Mouse (Mus musculus) lung, embryonic 14.5 days (tissue): ENCODE measurements around the gene Cfap161. TPM values are rescaled to one million over a fixed set of nuclear protein-coding genes. Genes with fewer than 3 reads are reported as not detected.

Experiments used
- ATAC-seq: fragments of 200-750 bp; cut with Nextera tagmentation; 2 replicates; pipeline ENCODE4 v1.8.0; 2017; ENCODE audit warnings: mild to moderate bottlenecking, moderate TSS enrichment, moderate library complexity; ENCODE audit not compliant: insufficient read depth
- DNase-seq: peaks from one replicate; pipeline ENCODE4 v3.0.0-alpha.2; 2015
- H3K27ac ChIP-seq: fragments of 300-500 bp; sonication (generic); 2 replicates; pipeline ENCODE4 v1.5.1; 2014; ENCODE audit warnings: low read depth, mild to moderate bottlenecking, moderate library complexity
- H3K27me3 ChIP-seq: fragments of 300-500 bp; sonication (generic); 2 replicates; pipeline ENCODE4 v1.6.1; 2014; ENCODE audit warnings: low read length, control low read depth; ENCODE audit not compliant: insufficient read depth
- H3K36me3 ChIP-seq: fragments of 300-500 bp; sonication (generic); 2 replicates; pipeline ENCODE4 v1.6.1; 2014; ENCODE audit warnings: control low read depth; ENCODE audit not compliant: insufficient read depth
- H3K4me1 ChIP-seq: fragments of 300-500 bp; sonication (generic); 2 replicates; pipeline ENCODE4 v1.6.1; 2014; ENCODE audit warnings: antibody characterized with exemption, control low read depth; ENCODE audit not compliant: insufficient read depth
- H3K4me2 ChIP-seq: fragments of 300-500 bp; sonication (generic); 2 replicates; pipeline ENCODE4 v1.6.1; 2014; ENCODE audit warnings: mild to moderate bottlenecking
- H3K4me3 ChIP-seq: fragments of 300-500 bp; sonication (generic); 2 replicates; pipeline ENCODE4 v1.5.1; 2014; ENCODE audit warnings: low read depth, low read length
- H3K9ac ChIP-seq: fragments of 300-500 bp; sonication (generic); 2 replicates; pipeline ENCODE4 v1.6.1; 2014
- H3K9me3 ChIP-seq: fragments of 300-500 bp; sonication (generic); 2 replicates; pipeline ENCODE4 v1.6.1; 2016; ENCODE audit warnings: low read depth, low read length, control low read depth
- CTCF ChIP-seq: IDR thresholded peaks from 2 replicates; pipeline ENCODE4 v1.5.1; 2016; ENCODE audit warnings: antibody characterized with exemption, low read depth
- WGBS: fragments of 180-500 bp; shearing (Covaris S2); extraction: QIAGEN DNeasy Blood & Tissue Kit; methylation state at CpG from one replicate; pipeline ENCODE4 v1.1.7; 2014; 5-methylcytosine and 5-hydroxymethylcytosine counted together
- polyA plus RNA-seq: library from polyadenylated mRNA; unstranded; fragments of >200 nt; fragmentation: Nextera tagmentation; extraction: Ambion mirVana; gene quantifications from 2 replicates; pipeline ENCODE4 v1.2.1, GENCODE M21; 2014

Cfap161 gene
- 0.13 and 0.22 TPM in 2 replicates for polyA plus RNA-seq

GRCm38 (mm10) chr7:83794705-83795104 lies at the start of gene Cfap161:
TSS of gene Cfap161 (minus strand) at chr7:83794880.
- peak; percentile 97 for ATAC-seq
- TF ChIP-seq CTCF, result no peak
- peak; percentile 97 for DNase-seq
- Histone ChIP-seq H3K4me2 (peak within 1 kb of the TSS; percentile 24), H3K36me3 (no peaks in the 10 kb centered on the region), H3K4me1 (peaks cover 2% of the 10 kb centered on the region; the same call in 1 of the 2 replicates), H3K4me3 (no peak within 1 kb of the TSS), H3K9me3 (no peaks in the 10 kb centered on the region), H3K9ac (no peak within 1 kb of the TSS), H3K27ac (no peak within 1 kb of the TSS), H3K27me3 (no peaks in the 10 kb centered on the region)
- WGBS, result 7% methylated on average over 14 of the region's 14 CpGs

- WGBS, result 42% methylated on average over 6 of the region's 6 CpGs
- Histone ChIP-seq H3K9me3 (no peaks in the 10 kb centered on the region), H3K36me3 (no peaks in the 10 kb centered on the region), H3K4me1 (peaks cover 7% of the 10 kb centered on the region; the same call in 1 of the 2 replicates), H3K4me3 (no peak overlapping the region), H3K9ac (no peak overlapping the region), H3K27ac (no peak overlapping the region; the same call in 1 of the 2 replicates), H3K4me2 (no peak overlapping the region), H3K27me3 (no peaks in the 10 kb centered on the region)
- DNase-seq (peak; percentile 43), ATAC-seq (no peak)
- no peak for TF ChIP-seq CTCF
These were observed 48.0 kb upstream of the Cfap161 start for GRCm38 (mm10) chr7:83842486-83843259.

GRCm38 (mm10) chr7:83840076-83840475 lies 45.4 kb upstream of the Cfap161 start:
- WGBS, result 86% methylated on average over 2 of the region's 2 CpGs
- Histone ChIP-seq H3K27me3 (no peaks in the 10 kb centered on the region), H3K36me3 (no peaks in the 10 kb centered on the region), H3K9ac (no peak overlapping the region), H3K9me3 (no peaks in the 10 kb centered on the region), H3K4me1 (0 out of 2 replicates have a peak, but pooled peaks cover 4% of the 10 kb centered on the region), H3K4me2 (no peak overlapping the region), H3K27ac (no peak overlapping the region), H3K4me3 (no peak overlapping the region)
- DNase-seq (no peak), ATAC-seq (no peak)
- no peak for TF ChIP-seq CTCF

GRCm38 (mm10) chr7:83838525-83839224 lies 44.0 kb upstream of the Cfap161 start:
- H3K4me3 ChIP-seq, result no peak overlapping the region
- no peaks in the 10 kb centered on the region for H3K9me3 ChIP-seq
- H3K36me3 ChIP-seq, result no peaks in the 10 kb centered on the region
- H3K27me3 ChIP-seq, result no peaks in the 10 kb centered on the region
- H3K27ac ChIP-seq, result no peak overlapping the region
- peaks cover 7% of the 10 kb centered on the region; the same call in 1 of the 2 replicates for H3K4me1 ChIP-seq
- TF ChIP-seq CTCF, result no peak
- WGBS, result 75% methylated on average over 5 of the region's 5 CpGs
- DNase-seq (no peak), ATAC-seq (no peak)
- no peak overlapping the region for H3K4me2 ChIP-seq
- no peak overlapping the region for H3K9ac ChIP-seq

- Histone ChIP-seq H3K9ac (no peak overlapping the region), H3K4me2 (no peak overlapping the region), H3K4me3 (no peak overlapping the region), H3K27ac (no peak overlapping the region), H3K27me3 (no peaks in the 10 kb centered on the region), H3K4me1 (peaks cover 3% of the 10 kb centered on the region; the same call in 1 of the 2 replicates), H3K36me3 (no peaks in the 10 kb centered on the region), H3K9me3 (no peaks in the 10 kb centered on the region)
- WGBS, result 88% methylated on average over 7 of the region's 7 CpGs
- TF ChIP-seq CTCF, result no peak
- ATAC-seq, result no peak
- no peak for DNase-seq
These were observed 34.7 kb upstream of the Cfap161 start for GRCm38 (mm10) chr7:83829355-83829754.

GRCm38 (mm10) chr7:83827402-83828076 lies 32.9 kb upstream of the Cfap161 start:
- Histone ChIP-seq H3K36me3 (no peaks in the 10 kb centered on the region), H3K27ac (no peak overlapping the region), H3K4me3 (no peak overlapping the region), H3K4me1 (peaks cover 3% of the 10 kb centered on the region; the same call in 1 of the 2 replicates), H3K9me3 (no peaks in the 10 kb centered on the region), H3K27me3 (no peaks in the 10 kb centered on the region), H3K9ac (no peak overlapping the region), H3K4me2 (no peak overlapping the region)
- TF ChIP-seq CTCF, result no peak
- WGBS, result 66% methylated on average over 10 of the region's 10 CpGs
- DNase-seq, result no peak
- ATAC-seq, result no peak
